Mouse (Mus musculus) liver, embryonic 18 days (tissue): ENCODE data around the gene 4930595D18Rik. TPM values are rescaled to one million over a fixed set of nuclear protein-coding genes. Genes with fewer than 3 reads are reported as not detected.

Experiments
- polyA plus RNA-seq: library from polyadenylated mRNA; depleted of rRNA; stranded (reverse); fragments of >200 nt; gene quantifications from 2 replicates; pipeline ENCODE4 v1.2.3, GENCODE M21; 2012; rRNA removed

The 4930595D18Rik gene
- polyA plus RNA-seq, result not detected in 2 replicates

GRCm38 (mm10) chr12:111184476-111184875 lies at the start of gene 4930595D18Rik:
Gene 4930595D18Rik (minus strand): TSS chr12:111184491.

GRCm38 (mm10) chr12:111165831-111166591 lies 18.3 kb downstream of the 4930595D18Rik start, which contains the start of gene Traf3:
Gene Traf3 (plus strand): TSS chr12:111166370.

Other genes with a start within 250 kb of the 4930595D18Rik start
- 20.3 TPM in 2 replicates for gene Ankrd9, start 205.5 kb downstream of the 4930595D18Rik start, polyA plus RNA-seq
- gene Rcor1, start 145.1 kb downstream of the 4930595D18Rik start, polyA plus RNA-seq, result 5.3 and 6.8 TPM in 2 replicates
- gene Traf3, start 18.1 kb downstream of the 4930595D18Rik start, polyA plus RNA-seq, result 2.1 and 2.4 TPM in 2 replicates
- gene Amn, start 86.6 kb upstream of the 4930595D18Rik start, polyA plus RNA-seq, result 0.49 and 0.81 TPM in 2 replicates
- 33.6 and 44.0 TPM in 2 replicates for gene Cdc42bpb, start 193.2 kb upstream of the 4930595D18Rik start, polyA plus RNA-seq
- gene Lbhd2, start 222.3 kb upstream of the 4930595D18Rik start, polyA plus RNA-seq, result 0.10 TPM in 1 of 2 replicates, not detected in the other
- 25.7 and 28.1 TPM in 2 replicates for gene Exoc3l4, start 232.5 kb upstream of the 4930595D18Rik start, polyA plus RNA-seq